Mouse (Mus musculus) cerebellum, adult 8-10 months (tissue): ENCODE measurements around the gene Trip10.

Experiments used
- DNase-seq: peaks from one replicate; pipeline ENCODE4 v3.0.0; 2022

Gene Trip10

DNA sequence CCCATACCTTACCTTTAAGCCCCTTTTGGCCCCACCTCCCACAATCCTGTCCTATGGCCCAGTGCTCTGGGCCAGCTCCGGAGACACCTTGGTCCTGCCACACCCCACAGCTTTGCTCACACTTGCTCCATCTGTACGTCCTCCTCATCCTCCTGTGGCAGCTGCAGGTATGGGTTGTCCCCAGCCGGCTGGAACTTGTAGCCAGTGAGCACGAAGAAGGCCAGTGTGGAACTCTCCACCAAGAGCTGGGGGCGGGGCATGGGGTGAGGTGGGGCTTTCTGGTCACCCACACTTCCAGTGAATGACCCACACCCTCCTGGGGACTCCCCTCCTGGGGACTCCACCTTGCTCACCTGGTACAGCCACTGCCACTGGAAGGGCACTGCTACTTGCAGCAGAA lies 13.5 kb upstream of the Trip10 start:
- DNase-seq = no peak

DNA sequence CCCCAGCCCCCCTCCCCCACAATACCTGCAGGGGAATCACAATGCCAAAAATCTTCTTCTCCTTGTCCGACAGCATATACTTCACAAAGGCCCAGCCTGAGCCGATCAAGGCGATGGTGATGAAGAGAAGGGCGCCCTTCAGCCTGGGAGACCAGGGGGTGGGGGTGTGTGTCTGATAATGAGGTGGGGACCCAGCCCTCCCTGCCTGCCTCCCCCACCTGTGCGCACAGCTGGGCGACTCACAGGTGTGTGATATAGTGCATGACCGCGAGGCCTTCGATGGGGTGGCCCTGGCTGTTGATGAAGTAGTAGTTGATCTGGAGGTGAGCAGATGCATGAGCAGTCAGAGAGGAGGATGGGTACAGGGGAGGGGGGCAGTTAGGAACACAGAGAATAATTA lies 12.1 kb upstream of the Trip10 start:
- DNase-seq = no peak

DNA sequence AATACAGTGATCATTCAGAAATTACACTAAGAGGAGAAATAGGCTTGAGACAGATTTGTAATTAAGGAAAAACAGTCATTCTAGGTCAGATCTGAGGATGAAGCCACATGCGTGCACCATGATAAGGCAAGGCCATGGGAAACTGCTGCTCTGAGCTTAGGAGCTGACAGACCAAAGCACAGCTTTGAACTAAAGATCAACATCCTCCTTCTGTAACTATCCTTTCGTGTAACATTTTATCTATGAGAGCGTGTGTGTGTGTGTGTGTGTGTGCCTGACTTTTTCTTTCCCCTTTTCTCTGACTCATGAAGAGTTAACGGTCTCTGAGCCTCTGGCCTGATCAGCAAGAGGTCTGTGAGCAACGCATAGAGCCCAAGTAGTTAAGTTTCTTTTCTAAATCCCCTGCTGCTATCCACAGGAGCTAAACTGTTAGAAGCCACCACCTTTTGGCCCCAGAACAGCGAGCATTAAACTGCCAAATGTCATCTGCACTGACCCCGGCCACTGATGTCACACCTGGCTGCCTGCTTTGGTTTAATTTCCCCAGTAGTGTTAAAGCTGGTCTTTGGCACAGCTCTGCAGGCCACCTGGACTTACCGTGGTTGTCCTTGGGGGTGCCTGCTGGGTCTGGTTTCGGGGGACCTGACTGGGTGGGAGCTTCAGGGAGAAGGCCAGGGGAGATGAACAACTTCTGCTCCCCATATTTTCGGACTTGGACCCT lies 5.4 kb upstream of the Trip10 start:
- no peak for DNase-seq

DNA sequence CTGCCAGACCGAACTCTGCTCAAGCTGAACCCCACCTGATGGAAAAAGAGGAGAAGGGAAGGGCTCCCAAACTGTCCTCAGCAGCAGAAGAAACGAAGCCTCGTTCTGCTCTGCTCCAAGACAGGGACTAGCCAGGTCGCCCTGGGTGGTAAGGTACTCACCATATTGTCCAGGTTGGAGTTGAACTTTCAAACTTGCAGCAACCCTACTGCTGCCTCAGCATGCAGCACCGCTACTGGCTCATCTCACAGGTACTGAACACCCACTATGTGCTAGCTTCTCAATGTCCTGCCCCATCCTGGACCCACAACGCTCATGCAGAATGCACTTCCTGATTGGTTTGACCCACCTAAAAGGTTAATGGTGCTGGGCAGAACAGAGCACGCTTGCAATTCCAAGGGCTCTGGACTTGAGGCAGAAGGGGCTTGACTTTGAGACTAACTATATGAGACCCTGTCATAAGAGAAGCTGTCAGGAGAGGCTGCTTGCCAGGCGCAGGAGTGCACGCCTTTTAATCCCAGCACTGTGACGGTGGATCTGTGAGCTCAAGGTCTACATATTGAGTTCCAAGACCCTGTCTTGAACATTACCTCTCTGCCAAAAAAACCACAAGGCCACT lies 3.8 kb upstream of the Trip10 start:
- DNase-seq = no peak

DNA sequence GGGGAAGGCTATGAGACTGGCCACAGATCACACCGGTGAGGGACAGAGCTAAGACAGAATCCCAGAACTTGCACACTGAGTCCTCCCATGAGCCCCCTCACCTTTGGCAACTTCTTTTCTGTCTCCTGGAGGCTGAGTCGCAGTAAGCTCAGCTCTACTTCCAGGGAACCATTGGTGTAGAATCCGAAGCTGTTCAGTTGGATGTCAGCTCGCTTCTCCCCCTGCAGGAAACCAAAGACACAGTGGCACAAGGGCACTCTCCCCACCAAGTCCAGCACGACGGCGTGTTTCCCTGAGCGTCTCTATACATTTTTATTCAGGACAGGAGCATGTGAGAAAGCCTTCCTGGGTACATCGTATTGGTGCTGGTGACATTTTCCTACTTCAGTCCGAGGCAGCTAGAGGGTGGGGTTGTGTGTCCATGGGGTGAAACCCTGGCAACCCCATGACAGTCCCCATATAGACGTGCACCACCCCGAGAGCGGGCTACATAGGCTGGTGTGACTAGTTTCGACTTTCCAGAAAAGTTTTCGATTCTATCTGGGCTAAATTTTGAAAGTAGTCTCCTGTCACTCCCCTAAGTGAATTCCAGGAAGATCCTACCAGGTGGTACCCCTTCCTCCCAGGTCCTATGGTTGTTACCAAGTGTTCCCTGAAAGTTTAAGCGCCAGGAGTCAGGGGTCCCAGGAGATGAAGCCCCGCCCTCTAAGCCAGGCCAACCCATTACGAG lies 2.4 kb upstream of the Trip10 start:
- DNase-seq = no peak

DNA sequence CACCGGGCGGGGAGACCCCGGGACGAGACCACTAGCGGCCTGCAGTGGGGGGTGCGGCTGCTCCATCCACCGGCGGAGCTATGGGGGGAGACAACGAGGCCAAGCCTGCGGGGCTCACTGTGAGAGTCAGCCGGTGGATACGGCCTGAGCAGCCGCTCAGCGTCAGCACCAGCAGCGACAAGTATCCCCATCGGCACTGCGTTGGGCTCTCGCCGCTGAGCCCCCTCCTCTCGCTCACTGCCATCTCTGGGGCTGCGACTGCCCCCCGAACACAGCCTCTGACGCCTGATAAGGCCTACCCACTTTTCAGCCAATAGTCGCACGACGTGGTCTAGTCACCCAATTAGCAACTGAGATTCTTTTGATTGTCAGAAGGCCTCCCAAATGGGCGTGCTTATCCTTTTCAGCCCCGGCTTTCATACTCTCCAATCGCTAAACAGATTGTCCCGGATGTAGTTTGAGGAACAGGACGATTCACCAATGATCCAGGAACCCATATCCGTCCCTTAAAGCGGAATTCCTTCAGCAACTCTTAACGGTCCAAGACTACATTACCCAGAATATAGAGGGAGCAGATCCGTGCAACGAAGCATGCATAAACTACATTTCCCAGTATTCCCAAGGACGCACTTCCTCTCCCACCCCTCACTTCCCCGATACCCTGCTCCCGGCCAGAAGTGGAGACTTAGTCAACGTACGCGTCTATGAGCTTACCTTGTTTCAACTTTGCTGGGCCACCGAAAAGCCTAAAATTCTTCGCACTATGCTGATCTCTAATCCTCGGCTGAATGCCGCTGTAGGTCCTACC lies 1.7 kb upstream of the Trip10 start:
- DNase-seq = peak; percentile 93

DNA sequence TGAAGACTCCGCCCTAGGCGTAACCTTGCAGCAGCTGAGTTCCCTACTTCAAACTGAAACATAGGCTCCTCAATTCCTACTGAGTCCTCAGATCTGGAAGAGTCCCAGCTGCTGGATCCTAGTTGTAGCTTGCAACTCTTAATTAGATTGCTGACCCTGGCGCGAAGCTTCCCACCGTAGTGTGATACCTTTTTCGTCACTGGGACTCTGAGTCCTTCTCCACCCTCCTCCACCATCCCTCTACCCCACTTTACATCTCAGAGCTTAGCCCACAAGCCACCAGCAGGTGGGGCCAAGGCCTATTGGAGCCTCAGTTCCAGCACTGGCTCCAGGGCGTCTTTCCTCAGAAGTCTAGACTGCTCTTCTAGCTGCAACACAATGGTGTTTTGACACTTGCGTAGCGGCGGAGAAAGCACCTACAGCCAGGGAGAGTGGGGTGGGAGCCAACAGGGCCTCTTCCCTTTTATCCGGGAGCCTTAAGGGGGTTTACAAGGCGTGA lies 1.0 kb upstream of the Trip10 start, which contains the start of gene Gpr108:
Gene Gpr108 (minus strand): TSS at position 246 of the 499 bp plus-strand sequence.
- DNase-seq = peak; percentile 86

DNA sequence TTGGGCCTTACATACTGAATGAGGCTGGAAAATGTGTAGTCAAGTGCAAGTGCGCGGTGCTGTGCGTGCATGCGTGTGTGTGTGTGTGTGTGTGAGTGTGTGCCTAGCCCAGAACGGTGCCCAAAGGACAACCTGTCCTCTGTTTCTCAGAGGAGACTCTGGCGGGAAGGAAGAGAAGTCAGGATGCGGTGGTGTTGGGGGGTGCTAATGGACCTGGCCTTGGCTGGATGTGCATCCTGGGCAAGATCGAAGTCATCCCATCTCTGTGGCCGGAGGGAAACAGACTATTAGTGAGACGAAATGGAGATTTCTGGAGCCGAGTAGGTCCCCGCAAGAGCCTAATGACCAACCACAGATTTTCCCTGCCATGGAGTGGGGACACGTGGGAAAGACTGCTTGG lies 484 bp upstream of the Trip10 start:
- peak; percentile 50 for DNase-seq

DNA sequence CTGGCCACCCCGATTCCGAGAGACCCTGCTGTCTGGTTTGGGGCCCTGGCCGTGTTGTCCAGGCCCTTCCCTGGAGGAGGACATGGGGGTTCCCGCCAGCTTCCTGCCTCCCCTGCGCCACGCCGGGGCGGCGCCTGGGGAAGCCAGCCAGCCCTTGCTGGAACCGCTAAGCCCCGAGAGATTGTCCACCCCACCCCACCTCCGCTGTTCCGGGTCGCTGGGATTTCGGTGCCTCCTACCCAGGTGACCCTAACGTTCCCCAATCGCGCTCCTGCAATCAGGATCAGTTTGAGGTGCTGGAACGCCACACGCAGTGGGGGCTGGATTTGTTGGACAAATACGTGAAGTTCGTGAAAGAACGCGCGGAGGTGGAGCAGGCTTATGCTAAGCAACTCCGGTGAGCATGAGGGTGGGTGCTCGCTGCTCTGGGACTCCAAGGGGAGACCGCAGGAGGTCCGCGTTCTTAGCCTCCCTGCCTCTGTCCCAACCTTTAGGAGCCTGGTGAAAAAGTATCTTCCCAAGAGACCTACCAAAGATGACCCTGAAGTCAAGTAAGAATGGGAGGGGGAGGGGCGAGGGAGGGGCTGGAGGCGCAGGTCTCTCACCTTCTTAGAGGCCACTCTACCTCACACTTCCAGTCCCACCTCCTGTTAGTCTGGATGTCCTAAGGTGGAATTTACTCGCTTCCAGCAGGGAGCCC lies 1.4 kb downstream of the Trip10 start:
- DNase-seq = peak; percentile 55

DNA sequence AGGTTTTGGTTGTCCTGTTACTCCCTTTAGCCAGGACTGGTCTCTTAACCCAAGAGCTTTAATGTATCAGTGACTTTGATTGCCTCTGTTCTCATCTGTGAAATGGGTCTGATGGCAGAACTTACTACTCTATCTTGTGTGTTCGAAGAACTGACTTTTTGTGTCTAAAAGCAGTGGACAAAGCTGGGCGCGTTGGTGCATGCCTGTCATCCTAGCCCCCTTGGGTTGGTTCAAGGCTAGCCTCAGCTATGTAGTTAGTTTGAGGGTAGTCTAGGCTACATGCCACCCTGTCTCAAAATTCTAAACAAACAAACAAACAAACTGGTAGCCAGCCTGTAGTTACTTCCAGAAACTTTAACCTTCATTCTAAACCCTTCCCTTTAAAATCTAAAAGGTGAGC lies 2.2 kb downstream of the Trip10 start:
- no peak for DNase-seq

DNA sequence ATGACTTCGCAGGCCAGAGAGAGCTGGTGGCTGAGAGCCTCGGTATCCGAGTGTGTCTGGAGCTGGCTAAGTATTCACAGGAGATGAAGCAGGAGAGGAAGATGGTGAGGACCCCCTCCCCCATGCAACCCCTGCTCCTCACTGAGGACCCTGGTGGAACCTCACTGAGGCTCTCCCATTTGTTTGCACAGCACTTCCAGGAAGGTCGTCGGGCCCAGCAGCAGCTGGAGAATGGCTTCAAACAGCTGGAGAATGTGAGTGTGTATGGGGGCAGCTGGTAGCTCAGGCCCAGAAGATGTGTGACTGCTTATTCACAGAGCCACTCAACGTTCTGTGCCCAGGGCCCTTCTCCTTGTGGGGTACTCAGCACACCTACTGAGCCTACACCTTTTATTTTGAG lies 4.1 kb downstream of the Trip10 start:
- no peak for DNase-seq

DNA sequence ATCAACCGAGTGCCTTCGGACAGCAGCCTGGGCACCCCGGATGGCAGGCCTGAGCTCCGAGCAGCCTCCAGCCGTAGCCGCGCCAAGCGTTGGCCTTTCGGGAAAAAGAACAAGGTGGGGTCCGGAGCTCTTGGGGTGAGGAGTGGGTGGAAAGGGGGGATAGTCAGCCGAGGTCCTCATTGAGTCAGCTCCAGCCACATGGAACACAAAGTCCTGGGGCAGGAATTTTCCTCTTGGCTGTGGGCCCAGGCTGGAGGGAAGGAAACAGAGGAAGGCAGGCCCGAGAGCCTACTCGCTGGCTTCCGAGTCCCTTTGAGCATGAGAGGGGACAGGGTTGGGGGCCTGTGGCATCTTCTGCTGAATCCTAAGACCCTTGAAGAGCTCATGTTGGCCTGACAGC lies 6.1 kb downstream of the Trip10 start:
- DNase-seq = no peak

DNA sequence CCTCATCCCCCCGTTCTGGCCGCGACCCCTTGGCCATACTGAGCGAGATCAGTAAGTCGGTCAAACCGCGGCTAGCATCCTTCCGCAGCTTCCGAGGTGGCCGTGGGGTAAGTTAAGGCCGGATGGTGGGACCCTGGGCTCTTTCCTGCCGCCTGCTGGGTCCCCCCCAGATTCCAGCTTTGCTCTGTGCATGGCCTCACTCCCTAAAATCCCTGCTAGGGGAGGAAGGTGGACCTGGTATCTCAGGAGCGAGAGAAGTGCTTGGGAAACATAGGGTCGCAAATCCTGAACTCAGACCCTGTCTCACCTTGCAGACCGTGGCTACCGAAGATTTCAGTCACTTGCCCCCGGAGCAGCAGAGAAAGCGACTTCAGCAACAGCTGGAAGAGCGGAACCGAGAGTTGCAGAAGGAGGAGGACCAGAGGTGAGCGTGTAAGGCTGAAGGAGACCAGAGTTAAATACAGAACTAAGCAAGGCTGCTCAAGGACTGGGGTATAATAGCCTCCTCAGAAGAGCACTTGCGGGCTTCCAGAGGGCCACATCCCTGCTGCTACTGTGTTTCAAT lies 7.7 kb downstream of the Trip10 start:
- DNase-seq = no peak

DNA sequence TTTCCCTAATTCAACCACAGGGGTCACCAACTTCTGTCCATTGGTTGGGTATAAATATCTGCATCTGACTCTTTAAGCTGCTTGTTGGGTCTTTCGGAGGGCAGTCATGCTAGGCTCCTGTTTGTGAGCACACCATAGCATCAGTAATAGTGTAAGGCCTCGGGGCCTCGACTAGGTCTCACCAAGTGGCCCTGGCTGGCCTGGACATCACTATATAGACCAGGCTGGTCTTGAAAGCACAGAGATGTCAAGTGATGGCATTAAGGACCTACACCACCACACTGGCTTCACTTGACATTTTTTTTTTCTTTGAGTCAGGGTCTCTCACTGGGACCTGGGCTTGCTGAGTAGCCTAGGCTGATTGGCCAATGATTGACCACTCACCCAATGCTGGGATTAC lies 8.9 kb downstream of the Trip10 start:
- DNase-seq = no peak

DNA sequence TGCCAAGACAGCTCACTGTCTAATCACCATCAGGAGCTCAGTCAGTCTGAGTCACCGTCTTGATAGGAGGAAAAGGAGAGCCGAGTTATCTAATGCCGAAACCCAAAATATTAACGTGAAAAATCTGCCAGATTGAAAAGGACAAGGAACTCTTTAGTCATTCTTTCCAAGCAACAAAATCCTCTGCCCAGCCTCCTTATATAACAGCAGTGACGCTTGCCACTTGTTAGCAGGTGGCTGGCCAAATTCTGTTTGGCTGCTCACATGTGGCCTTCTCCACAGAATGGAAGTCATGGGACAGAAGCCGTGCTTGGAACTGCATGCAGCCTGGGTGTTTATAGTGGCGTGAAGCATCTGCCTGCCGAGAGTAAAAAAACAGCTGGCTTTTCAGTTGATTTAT lies 10.5 kb downstream of the Trip10 start:
- DNase-seq = no peak

DNA sequence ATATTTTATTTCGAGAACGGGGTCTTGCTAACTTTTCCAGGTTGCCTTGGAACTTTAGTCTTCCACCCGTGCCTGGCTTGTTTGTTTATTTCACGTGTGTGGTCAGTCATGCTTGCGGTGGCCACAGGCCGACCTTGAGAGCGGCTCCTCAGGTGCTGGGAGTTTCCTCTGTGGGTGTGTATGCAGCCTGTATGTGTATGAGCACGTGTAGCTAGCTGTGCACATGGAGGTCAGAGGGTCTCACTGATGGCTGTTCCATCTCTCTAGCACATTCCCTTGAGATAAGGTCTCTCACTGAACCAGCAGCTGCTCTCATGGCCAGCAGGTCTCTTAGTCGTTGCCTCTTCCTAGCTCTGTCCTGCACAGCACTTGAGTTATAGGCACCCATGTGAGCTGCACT lies 11.1 kb downstream of the Trip10 start:
- no peak for DNase-seq

DNA sequence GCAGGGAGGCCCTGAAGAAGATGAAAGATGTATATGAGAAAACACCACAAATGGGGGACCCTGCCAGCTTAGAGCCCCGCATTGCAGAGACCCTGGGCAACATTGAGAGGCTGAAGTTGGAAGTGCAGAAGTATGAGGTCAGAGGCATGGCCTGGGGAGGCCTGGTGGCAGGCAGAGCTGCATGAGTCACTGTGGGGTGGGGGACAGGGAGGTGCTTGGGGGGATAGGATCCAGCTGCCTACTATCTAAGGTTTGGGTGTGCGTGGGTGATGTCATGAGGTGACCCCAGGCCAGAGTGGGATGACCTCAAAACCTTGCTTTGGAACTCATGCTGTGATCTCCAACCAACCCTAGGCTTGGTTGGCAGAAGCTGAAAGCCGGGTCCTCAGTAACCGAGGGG lies 12.0 kb downstream of the Trip10 start:
- no peak for DNase-seq

DNA sequence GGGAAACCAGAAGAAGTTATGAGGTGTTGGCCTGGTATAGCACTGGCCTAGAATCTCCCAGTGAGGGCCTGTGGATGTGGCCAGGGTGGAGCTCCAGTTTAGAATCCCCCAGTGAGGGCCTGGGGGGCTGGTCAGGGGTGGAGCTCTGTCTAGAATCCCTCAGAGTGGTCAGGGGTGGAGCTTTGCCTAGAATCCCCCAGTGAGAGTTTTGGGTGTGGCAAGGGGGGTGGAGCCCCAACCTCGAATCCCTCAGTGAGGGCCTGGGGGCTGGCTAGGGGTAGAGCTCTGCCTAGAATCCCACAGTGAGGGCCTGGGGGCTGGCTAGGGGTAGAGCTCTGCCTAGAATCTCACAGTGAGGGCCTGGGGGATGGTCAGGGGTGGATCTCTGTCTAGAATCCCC lies 12.5 kb downstream of the Trip10 start:
- DNase-seq = no peak

DNA sequence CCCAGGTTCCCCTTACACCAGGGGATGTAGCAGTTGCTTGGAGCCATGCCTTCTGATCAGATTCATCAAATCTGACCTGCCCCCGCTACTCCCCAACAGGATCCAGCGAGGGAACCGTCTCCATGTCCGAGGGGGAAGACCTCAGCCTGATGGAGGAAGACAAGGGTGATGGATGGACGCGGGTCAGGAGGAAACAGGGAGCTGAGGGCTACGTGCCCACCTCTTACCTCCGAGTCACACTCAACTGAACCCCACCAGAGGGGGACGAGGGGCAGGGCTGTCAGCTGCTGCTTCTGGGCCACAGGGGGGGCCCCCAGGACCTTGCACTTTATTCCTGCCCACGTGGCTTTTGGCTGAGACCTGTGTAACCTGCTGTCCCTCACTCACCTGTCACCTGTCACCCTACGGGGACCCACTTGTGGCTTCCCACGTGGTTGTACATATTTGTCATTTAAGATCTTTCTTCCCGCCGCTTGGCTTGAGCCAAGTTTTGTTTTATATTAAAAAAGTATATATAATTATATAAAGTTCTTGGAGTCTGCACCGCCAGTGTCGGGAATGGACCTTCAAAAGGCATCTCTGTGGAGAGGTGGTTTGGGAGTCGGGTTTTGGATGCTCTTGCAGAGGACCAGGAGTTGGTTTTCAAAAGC lies 13.8 kb downstream of the Trip10 start:
- no peak for DNase-seq

DNA sequence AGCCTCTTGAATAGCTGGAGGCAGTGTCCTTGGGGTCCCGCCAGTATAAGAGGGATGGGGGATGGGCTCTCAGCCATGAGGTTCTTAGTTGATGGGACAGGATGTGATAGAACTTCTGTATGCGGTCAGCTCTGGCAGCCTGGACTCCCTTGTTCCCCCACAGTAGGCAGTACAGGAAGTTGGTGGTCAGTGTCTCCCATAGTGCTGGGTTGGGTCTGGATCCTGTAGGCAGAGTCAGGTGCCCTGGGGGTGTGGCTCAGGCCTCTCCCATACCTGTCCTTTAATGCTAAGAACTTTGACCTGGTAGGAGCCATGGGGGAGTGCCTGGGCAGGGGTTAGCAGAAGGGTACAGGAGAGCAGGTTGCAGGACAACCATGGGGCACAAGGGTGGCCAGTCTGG lies 14.9 kb downstream of the Trip10 start:
- no peak for DNase-seq
